Mouse (Mus musculus) C3H10T1/2 (cell line): Measurements from ENCODE around the gene Cntn2. TPM values are rescaled to one million over a fixed set of nuclear protein-coding genes. Genes with fewer than 3 reads are reported as not detected.

Source experiments
- polyA plus RNA-seq, 2 experiments: library from polyadenylated mRNA; unstranded; fragments of >200 nt; fragmentation: generic; extraction: Trizol; gene quantifications; one replicate each; pipeline ENCODE4 v1.2.1; 2012; ENCODE audit warnings: missing spikeins in 2 of 2

The Cntn2 gene
- not detected for polyA plus RNA-seq

DNA sequence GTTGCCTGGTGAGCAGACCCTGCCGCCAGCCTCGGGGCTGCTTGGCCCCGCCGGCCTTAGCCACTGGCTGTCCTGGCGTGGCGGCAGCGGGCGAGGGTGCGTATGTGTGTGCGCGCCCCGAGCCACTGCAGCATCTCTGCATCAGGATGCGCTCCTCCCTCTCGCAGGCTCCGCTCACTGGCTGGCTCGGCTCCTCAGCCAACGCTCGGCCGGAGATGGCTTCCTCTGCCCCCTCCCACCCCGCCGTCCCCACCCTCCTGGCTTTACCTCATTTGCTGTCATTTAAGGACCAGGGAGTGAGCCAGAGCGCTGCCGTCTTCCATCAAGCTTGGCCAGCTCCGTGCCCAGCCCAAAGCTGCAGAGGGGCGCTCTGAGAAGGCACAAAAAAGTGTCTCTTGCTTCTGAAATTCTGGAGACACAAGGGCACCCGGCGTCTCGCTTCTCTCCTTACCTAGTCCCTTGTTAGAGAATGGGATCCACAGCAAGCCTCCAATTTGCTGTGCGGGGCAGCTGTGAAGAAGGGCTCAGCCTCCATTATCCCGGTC is at the start of gene Cntn2:
Gene Cntn2 (minus strand): TSS at position 495 of the 545 bp plus-strand sequence.

DNA sequence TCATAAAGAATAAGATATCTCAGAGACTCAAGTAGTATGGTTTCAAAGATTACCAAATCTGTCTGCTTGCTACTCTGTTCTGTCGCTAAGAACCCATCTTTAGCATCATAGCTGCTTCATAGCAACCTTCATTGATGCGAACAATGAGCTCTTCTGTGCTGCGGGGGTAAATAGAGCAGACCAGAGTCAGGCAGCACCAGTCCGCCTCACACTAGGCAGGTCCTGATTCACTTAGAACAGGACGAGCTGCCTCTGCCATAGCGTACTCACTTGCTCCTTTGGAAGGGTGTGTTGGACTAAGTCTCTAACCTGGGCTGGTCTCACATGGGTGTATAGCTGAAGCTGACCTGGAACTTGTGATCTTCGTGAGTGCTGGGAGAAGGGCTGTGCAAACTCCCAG is 37.0 kb downstream of the Cntn2 start, which contains the start of gene Tmem81:
Gene Tmem81 (plus strand): TSS at position 173 of the 400 bp plus-strand sequence.

DNA sequence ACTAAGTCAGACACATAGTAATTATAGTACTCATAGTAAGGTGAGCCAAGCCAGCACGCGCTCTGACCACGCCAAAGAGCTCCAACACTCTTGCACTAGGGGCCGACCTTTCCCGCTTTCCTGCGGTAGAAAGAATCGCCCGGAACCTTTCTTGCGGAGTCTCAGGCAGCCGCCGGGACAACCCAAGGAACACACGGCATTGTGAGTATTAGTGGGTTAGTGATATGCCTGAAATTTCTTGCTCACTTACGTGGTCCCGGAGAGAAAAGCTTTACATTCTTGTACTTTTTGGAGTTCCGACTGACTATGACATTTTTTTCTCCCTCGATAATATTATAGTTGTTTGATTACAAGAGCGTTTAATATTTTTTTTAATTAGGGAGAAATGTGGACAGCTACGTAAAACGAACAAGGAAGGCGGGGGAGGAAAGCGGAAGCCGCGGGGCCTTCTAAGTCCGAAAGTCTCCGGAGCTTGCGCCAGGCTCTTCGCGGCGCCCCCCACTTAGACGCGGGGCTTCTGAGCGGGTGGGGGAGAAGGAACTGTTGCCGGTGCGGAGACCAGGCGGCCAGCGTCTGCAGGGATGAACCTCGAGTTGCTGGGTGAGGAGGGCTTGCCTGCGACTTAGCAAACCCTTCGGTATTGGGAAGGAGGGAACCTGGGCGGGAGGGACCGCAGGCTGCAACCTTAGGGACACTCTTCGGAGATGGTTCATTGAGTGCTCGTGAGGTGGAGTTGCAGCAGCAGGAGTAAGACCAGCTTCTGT is 65.9 kb downstream of the Cntn2 start, which contains the start of gene Rbbp5:
Gene Rbbp5 (plus strand): TSS at position 438 of the 764 bp plus-strand sequence.

Other genes with a start within 250 kb of the Cntn2 start
- 10 to 100 TPM; 21.2 to 41.8 TPM for gene Klhdc8a, start 244.6 kb downstream of the Cntn2 start, polyA plus RNA-seq
- 1 to 10 TPM; 3.2 to 5.8 TPM for gene Nuak2, start 227.1 kb downstream of the Cntn2 start, polyA plus RNA-seq
- gene Tmcc2, start 152.0 kb downstream of the Cntn2 start, polyA plus RNA-seq = 10 to 100 TPM in 1 of 2 experiments, 1 to 10 TPM in 1; 7.1 to 13.2 TPM
- 10 to 100 TPM in 1 of 2 experiments, under 1 TPM in 1; 0.20 to 10.4 TPM for gene Dstyk, start 125.7 kb downstream of the Cntn2 start, polyA plus RNA-seq
- 10 to 100 TPM in 1 of 2 experiments, 1 to 10 TPM in 1; 4.0 to 14.5 TPM for gene Rbbp5, start 65.9 kb downstream of the Cntn2 start, polyA plus RNA-seq
- gene Tmem81, start 37.0 kb downstream of the Cntn2 start, polyA plus RNA-seq = 1 to 10 TPM in 1 of 2 experiments, under 1 TPM in 1; 0.30 to 2.4 TPM
- not detected for gene Nfasc, start 198.5 kb upstream of the Cntn2 start, polyA plus RNA-seq